Mouse (Mus musculus): ENCODE measurements around the gene Slc11a2.

The Slc11a2 gene

DNA sequence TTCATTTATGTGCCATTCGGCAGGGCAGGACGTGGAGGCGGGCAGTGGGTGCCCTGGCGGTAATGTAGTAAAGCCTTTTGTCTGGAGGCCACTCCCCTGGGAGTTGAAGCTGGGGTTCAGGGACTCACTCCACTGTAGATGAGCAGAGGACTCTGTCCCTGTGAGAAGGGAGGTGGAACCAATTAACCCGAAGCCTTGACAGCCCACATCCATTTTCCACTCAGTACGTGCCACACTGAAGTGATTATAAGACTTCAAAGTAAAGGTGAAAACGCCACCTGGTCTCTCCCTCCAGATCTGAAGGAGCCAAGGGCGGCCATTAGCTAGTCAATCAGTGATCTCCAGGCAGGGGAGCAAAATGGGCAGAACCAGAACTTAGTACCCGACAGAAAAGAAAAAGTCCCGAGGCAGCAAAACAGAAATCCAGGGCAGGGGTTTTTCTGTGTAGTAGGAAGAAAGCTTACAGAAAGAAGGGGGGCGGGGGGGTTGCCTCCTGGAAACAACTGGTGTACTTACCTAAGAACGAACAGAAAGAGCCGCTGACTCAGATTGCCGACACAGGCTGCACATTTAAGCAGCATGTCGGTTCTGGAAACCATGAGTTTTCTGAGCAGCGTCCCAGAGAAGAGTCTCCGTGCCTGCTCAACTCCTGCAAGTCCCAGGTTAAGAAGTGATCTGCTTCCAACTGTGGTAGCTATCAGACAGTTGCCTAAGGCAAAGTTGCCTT lies at the start of gene Slc11a2:
Slc11a2 (minus strand) TSS at position 677 of the 727 bp plus-strand sequence.
- no peak for DNase-seq

DNA sequence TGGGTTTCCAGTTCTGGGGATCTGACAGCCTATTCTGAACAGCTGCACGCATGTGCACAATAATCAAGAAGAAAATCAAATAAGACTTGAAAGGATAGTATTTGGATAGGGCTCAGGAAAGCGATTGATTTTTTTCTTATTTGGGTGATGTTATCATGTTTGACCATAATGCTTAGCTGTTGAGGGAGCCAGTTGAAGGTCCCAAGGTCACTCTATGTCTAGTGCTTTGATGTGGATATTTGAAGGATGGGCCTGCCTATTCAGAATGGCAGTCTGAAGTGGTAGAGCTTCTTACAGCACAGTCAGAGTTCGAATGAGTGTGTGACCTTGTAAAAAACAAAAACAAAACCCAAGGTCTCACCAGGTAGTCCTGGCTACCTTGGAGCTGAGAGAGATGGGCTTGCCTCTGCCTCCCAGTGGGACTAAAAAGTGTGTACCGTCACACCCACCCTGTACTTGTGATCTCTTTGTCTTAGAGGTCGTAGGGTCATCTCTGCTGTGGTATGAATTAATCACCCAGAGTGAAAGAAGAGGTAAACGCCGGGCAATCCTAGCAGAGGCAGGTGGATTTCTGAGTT lies 49.1 kb upstream of the Slc11a2 start:
- no peak for DNase-seq

DNA sequence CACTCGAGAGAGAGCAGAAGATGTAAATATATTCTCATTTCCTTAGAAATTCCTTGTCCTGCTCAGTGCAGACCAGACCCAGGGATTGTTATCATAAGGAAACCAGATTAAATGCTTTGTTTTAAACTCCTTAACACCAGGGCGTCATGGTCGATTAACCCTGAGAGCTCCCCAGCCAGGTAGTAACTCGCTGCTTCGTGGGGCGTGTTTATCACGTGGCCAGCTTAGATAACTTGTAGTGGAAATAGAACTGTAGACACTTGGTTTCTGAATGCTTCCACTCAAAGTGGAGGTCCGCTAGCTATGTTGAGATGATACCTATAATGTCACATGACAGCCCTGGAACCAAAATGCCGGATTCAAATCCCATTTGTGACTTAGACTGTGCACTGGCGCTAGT lies 45.2 kb upstream of the Slc11a2 start:
- no peak for DNase-seq

DNA sequence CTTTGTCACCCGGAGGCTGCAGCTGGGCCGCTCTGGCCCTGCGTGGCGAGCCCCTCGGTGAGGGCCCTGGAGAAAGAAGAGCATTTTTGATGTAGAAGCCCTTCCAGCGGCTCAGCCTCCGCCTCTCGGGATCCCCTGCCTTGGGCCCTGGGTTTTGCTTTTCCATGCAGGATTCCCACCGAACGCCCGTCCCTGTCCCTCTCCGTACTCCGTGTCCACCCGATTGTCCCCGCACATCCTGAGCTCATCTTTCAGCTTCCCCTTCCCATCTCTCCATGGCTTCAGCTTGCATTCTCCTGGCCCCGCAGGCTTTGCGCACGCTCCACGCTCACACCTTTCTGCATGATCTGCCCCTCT lies 44.3 kb upstream of the Slc11a2 start:
- no peak for DNase-seq

DNA sequence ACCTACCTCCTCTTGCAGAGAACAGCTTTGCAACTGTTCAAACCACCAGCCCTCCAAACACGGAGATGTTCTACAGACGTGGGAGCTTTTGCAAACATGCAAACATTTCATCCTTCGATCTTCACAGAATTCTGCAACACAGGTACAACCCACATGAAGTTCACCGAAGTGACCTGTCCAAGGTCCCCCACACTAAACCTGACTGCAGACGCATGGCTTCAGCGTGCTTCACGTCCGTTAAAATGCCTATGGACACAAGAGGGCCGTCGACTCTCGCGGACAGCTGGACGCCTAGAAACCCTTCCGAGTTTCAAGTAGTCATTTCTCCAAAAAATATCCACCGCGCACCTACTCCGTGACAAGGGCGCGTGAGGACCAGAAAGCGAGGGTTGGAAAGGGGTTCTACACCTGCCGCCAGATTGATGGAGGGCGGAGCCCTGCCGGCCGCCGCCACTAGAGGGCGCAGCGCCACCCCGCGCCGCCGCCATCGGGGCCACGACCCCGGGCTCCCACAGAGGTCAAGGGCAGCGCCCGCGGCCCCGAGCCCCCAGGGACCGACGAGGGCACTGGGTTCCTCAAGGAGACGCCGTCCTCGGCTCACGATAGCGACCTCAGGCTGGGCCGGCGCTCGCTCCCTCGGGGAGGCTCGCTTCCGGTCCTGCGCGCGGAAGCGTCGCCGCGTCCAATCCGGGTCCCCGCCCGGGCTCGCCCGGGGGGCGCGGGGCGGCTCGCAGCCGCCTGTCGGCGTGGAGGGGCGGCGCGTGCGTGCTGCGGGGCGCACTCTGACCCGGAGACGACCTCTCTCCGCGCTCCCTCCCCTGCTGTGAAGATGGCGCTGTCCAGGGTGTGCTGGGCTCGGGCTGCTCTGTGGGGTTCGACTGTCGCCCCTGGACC lies 43.7 kb upstream of the Slc11a2 start, which contains the start of gene Letmd1:
Letmd1 (plus strand) TSS at position 729 of the 894 bp plus-strand sequence.
- peak; percentile 82 for DNase-seq

DNA sequence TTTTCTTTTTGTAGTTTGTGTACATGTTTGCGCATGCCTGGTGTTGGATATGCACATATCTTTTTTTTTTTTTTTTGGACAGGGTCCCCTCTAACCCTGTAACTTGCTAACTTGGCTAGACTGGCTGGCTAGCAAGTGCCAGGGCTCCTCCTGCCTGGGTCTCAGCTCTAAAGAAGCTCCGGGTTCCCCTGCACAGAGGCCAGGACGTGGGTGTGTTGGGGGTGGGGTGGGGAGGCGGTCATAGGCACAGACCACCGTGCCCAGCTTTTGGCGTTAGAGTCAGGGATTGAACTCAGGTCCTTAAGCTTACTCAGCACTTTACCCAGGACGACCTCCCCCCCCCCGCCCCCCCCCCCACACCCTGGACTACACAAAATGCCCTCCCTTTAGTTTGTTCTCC lies 42.9 kb upstream of the Slc11a2 start:
- DNase-seq = no peak

DNA sequence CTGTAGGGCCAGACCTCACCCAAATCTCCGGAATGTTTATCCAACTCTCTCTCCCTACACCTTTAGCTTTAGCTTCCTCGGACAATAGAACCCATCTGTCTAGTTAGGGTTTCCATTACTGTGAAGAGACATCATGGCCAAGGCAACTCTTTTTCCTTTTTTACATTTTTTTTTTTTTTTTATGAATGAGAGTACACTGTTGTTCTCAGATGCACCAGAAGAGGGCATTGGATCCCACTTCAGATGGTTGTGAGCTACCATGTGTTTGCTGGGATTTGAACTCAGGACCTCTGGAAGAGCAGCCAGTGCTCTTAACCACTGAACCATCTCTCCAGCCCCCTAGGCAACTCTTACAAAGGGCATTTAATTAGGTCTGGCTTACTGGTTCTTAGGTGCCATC lies 40.6 kb upstream of the Slc11a2 start:
- no peak for DNase-seq

DNA sequence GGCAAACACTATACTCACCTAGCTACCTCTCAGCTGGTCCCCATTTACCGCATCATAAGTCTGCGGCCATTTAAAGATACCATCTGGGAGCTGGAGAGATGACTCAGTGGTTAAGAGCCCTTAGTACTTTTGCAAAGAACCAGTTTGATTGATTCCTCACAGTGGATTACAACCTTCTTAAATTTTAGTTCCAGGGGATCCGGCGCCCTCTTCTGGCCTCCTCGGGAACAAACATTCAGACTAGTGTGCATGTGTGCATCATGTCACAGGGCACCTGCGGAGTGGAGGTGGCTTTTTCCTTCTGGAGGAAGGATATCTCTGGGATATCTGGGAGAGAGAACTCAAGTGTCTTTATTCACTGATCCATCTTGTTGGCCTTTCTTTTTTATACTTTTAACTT lies 38.8 kb upstream of the Slc11a2 start:
- peak; percentile 69 for DNase-seq

DNA sequence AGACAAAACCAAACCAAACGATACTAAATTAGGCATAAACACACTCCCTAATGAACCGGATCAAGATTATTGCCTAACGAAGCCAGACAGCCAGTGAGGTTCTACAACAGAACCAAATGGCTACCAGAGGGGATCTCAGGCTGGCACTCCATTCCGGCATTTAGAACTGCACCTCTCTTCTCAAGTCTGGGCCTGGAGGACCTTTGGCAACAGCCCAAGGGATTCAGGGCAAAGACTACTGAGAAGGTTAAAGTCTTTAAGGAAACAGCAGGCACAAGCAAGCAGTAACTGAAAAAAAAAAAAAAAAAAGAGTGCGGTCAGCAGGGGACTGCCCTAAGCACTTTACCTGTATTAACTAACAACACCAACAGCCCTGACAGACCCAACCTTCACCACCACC lies 37.2 kb upstream of the Slc11a2 start:
- no peak for DNase-seq

DNA sequence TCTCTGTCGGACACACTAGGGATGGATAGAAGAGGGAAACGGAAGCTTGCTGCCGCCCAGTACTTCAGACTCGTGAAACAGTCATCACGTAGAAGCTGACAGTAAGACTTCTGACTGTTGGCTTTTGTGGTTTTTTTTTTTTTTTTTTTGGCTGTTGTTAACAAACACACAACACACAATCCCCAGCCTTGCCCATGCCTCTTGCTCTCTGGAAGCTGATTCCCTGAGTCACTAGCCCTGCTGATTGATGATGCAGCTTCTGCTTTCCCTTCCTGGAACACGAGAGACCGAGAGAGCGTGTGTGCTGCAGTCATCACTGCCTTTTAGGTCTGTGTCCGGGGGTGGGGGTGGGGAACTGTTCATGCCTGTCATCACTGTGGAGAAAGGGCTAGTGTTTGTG lies 36.8 kb upstream of the Slc11a2 start:
- DNase-seq = no peak

DNA sequence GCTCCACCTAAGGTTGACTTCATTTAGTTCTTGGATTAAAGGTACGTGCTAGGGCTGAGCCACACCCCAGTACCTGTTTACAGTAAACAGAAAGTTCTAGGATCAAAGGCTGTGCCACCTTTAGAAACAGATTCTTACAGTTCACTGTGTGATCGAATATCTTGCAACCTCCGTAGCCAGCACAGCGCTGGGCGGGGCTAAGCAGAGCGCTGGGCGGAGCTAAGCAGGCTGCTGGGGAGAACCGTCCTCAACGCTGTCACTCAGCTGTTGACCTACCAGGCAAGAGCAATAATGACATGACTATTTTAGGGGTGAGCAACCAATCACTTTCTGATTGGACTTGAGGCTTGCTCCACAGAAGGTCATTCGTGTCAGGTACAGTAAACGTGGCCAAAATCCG lies 36.1 kb upstream of the Slc11a2 start:
- peak; percentile 85 for DNase-seq

DNA sequence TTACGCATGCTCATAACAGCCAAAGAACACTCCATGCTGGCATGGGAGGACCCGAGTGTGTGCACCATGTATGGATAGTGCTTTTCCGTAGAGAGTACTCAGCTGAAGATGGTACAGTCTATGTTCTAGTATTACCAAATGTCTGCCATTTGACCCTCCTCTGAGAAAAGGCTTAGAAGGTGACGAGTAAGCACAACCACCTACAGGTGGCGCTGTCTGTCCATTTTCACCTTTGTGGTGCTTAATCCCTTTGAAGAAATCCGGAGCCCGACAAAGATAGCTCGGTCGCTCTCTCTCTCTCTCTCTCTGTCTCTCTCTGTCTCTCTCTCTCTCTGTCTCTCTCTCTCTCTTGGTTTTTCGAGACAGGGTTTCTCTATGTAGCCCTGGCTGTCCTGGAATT lies 33.2 kb upstream of the Slc11a2 start:
- peak; percentile 78 for DNase-seq

DNA sequence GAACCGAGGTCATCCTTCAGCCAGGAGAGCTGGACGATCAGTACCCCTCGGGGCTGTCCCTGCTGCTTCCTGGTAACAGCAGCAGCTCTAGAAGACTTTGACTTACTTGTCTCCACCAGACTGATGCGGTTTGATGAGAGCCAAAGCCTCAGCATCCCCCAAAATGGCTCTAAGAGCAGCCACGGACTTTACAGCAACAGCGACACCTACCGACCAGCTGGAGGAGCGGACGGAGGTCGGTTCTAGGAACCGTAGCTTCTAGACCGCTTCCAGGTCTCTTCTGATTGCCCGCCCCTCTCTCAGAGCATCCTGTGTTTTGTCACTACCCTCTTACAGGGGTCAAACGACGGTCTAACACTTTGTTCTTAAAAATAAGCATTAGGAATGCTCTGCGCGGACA lies 32.5 kb upstream of the Slc11a2 start:
- DNase-seq = peak; percentile 83

DNA sequence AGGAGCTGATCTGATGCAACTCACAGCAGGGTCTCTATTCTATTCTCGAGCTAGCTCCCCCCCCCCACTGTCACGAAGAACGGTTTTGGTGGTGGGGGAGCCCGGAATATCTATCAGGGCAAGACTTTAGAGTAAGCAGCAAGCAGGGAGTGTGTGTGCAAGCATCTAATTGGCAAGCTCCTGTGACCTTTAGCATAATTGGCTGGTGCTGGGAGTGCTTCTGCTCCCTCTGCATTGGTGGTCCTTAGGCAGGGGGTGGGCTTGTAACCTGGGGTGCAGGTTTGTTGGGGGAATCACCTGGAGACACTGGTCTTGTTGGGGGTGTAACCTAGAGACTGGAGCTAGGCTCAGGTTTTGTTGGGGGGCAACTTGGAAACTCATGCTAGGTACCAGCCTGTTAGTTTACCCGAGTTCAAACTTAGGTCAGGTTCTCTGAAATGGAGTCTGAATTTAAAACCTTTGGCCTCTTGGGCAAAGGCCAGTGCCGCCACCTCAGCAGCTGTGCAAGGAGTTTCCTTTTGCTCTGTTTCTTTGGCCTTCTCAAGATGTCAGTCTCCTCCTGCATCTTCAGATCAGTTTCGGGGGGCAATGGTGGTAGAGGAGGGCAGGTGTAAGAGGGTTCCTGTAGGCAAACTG lies 31.6 kb upstream of the Slc11a2 start:
- DNase-seq = no peak

DNA sequence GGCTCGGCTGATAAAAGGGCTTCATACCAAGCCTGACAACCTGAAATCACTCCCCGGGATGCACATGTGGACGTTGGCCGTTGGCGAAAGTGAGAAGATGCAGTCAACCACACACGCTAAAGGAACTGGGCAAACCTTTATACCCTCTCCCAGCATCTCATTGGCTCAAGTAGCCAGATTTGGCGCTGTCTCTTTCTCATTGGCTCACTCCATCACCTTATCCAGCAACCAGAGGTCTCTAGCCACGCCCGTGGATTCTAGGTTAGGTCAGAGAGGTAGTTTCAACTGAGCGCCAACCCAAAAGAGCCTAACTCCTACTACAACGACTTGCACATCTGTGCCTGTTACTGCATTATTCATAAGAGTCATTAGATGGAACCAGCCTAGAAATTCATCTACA lies 27.6 kb upstream of the Slc11a2 start:
- no peak for DNase-seq

DNA sequence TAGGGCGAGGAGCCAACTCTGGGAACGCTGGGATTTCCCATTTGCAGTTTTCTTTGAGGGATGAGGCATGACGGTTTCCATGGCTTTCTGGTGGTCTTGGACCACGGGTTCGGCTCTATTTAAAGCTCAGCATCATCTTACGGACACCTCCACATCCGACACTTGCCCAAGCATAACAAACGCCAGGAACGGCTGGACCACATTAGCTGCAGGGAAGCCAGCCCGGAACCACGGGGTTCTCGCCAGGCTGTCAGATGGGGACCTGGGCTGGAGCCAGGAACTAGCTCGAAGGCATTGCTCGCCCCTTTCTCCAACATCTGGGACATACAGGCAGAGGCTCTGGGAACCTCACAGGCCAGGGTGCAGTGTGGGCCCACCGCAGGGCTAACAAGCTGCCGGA lies 26.4 kb upstream of the Slc11a2 start:
- DNase-seq = no peak

DNA sequence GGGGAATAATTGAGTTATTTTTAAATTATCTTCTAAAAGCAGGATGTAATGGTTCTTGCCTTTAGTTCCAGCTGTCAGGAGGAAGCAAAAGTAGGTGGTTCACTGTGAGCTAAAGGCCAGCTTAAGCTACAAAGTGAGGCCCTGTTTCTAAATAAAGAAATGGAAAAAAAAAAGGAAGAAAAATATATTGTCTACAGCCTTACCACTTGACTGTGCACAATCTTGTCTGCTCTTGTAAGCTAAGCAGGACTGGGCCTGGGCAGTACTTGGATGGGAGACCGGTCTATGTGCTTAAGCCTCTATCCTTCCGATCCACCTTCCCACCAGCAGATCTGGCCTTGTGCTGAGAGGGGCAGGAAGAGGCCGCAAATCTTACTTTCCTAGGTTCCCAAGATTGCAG lies 24.6 kb upstream of the Slc11a2 start:
- no peak for DNase-seq

DNA sequence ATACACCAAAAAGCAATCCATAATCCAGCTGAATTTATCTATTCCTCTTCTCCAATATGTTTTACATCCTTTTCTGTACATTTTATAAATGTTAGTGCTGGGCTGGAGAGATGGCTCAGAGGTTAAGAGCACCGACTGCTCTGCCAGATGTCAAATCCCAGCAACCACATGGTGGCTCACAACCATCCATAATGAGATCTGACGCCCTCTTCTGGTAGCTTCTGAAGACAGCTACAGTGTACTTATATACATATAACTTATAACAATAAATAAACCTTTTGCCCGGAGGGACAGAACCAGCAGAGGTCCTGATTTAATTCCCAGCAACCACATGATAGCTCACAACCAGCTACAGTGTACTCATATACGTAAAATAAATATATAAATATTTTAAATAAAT lies 23.7 kb upstream of the Slc11a2 start:
- no peak for DNase-seq

DNA sequence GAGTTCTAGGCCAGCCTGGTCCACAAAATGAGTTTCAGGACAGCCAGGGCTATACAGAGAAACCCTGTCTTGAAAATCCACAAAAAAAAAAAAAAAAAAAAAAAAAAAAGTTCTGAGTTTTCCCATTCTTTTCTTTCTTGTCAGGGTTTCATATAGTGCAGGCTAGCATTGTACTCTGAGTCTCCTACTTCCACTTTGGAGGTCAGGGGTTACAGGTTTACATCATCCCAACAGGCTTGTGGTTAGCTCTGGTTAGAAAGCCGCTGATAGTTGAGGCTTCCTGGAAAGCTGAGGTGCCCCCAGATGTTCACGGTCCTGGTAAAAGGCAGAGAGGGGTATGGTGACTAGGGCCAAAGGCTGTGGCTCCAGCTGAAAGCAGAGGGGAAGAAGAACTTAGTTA lies 22.0 kb upstream of the Slc11a2 start:
- DNase-seq = no peak

DNA sequence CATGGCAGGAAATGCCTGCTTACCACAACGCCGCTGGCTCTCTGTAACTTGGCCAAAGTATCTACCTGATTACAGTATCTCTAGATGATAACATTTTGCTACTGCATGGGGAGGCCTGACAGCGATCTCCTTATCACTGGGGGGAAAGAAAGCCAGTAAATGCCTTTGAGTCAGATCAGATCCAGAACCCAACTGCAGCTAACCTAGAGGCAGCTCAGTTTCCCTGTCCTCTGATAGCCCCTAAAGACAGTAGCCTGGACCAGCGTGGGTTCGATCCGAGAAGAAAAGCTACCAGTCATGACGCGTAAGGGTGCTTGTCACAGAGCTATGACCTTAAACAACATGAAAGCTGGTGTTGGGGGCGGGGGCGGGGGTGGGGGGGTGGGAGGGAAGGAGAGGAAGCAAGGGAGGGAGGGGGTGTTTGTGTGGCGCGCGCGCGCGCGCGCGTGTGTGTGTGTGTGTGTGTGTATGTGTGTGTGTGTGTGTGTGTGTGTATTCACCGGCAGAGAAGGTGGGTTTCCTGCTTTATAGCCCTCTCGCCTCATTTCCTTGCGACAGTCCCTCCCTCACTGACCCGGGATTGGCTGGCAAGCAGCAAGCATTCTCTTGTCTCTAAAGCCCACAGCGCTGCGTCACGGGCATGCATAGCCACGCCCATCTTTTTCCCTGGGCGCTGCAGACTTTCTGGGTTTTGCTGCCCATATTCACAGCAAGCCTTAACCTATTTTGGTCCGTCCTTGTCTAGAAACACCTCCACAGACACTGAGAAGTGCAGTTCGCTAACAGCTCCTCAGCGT lies 18.5 kb upstream of the Slc11a2 start:
- DNase-seq = peak; percentile 91

DNA sequence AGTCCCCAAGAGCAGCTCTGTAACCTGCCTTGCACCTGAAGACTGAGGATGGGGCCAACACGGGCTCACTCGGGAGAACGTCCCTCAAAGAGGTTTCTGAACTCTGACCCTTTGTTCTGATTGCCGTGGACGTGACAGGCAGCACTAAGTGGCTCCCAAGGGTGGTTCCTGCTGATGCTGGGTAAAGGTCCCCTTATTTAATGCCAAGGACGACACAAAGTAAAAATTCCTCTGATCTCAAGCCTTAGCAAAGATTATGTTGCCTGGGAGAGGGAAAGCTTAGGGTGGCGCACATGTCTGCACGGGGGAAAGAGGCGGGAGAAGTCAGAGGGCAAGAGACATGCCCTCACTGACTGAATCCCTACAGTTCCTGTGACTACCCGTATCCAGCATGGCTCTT lies 11.6 kb upstream of the Slc11a2 start:
- DNase-seq = no peak

DNA sequence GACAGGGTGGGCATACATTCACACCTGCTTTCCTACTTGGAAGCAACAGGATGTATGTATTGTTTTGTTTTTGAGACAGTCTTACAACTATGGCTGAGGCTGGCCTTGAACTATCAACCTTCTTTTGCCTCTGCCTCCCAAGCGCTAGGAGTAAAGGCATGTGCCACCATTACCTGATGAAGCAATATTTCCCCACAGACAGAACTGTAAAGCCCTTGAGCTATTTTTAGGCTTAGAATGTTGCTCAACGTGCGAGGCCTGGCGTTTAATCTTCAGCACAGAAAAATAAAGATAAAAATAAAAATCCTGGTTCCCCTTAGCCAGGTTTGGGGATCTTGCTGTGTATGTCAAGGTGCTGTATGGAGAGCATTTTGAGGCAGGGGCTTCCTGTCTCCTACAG lies 11.2 kb upstream of the Slc11a2 start:
- DNase-seq = no peak

DNA sequence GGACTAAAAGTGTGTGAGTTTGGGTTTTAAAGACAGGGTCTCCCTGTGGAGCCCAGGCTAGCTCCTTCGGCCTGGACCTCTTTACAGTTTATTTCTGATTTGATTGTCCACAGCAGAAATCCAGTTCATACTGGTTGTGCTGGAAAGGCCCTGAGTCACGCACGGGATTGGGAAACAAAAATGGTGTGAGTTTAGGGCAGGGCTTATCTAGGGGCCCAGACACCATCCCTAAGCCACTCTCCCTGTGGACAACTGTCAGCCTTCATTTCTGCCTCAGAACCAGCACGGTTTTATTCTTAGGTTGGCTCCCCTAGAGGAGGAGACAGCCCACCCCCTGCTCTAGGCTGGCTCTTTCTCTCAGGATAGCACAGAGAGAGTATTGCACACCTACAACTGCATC lies 8.4 kb upstream of the Slc11a2 start:
- peak; percentile 65 for DNase-seq

Measured in liver (tissue).